Mouse (Mus musculus) cerebellum, adult 2 months (tissue): Measurements from ENCODE around the gene Zfp444. TPM values are rescaled to one million over a fixed set of nuclear protein-coding genes. Genes with fewer than 3 reads are reported as not detected.

Source experiments
- DNase-seq, 2 experiments: peaks; one replicate each; pipeline ENCODE4 v3.0.0; 2021
- H3K27ac ChIP-seq: fragments of 200-500 bp; 2 replicates; pipeline ENCODE4 v1.5.1; 2012; ENCODE audit warnings: low read length, control low read depth, inconsistent platforms; ENCODE audit not compliant: insufficient read depth
- H3K27me3 ChIP-seq: fragments of 200-500 bp; 2 replicates; pipeline ENCODE4 v1.6.1; 2012; ENCODE audit warnings: inconsistent platforms, mild to moderate bottlenecking, low read length, moderate library complexity; ENCODE audit not compliant: control insufficient read depth, insufficient read depth
- H3K4me1 ChIP-seq: fragments of 200-500 bp; 2 replicates; pipeline ENCODE4 v1.6.1; 2011; ENCODE audit warnings: low read length; ENCODE audit not compliant: control insufficient read depth, insufficient read depth
- H3K4me3 ChIP-seq: fragments of 200-500 bp; replicated peaks from 2 replicates; pipeline ENCODE3; 2011; ENCODE audit warnings: mild to moderate bottlenecking, low read depth, low read length, control low read depth; ENCODE audit not compliant: insufficient read depth
- CTCF ChIP-seq: fragments of 200-500 bp; IDR thresholded peaks from 2 replicates; pipeline ENCODE4 v1.5.1; 2011; ENCODE audit warnings: low read depth, mild to moderate bottlenecking, control low read depth, low read length, moderate library complexity, borderline replicate concordance; ENCODE audit not compliant: insufficient read depth
- POLR2A ChIP-seq: fragments of 200-500 bp; IDR thresholded peaks from 2 replicates; pipeline ENCODE4 v1.6.1; 2011; ENCODE audit warnings: low read length, control low read depth, borderline replicate concordance; ENCODE audit not compliant: insufficient read depth
- WGBS: fragments of 180-500 bp; shearing (Covaris S2); methylation state at CpG from one replicate; pipeline ENCODE4 v1.1.7; 2018; 5-methylcytosine and 5-hydroxymethylcytosine counted together
- polyA plus RNA-seq: library from polyadenylated mRNA; depleted of rRNA; stranded (reverse); fragments of >200 nt; gene quantifications from 2 replicates; pipeline ENCODE4 v1.2.3, GENCODE M21; 2012

Gene Zfp444
- polyA plus RNA-seq, 1 experiment, result 52.0 TPM

DNA sequence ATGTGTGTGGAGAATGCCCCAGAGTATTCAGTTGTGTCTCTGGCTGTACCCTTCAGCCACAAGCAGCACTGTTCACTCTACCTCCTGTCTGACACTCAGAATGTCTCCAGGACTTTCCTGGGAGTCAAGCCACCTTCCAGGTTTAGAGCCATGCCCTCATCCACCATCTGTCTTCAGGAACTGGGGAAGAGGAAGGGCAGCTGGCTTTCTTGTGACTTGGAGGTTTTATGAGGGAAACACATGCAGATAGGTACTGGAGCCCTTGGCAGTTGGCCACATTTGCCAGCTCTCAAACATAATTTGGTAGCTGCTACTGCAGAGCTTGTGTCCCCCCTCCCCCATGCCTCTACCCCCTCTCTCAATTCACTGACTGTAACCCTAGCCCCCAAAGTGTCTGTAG, 7.0 kb downstream of the Zfp444 start:
- Histone ChIP-seq H3K4me1 (peaks cover 16% of the 10 kb centered on the region), H3K27me3 (no peaks in the 10 kb centered on the region), H3K27ac (peak overlapping the region; percentile 89), H3K4me3 (no peak overlapping the region)
- TF ChIP-seq POLR2A (0 out of 2 replicates have a peak, but pooled peaks have one; percentile 15), CTCF (no peak)
- DNase-seq, result peak; percentile 69 to 84

GRCm38 (mm10) chr7:6182882-6183281, 10.9 kb downstream of the Zfp444 start:
- Histone ChIP-seq H3K4me3 (no peak overlapping the region), H3K4me1 (peaks cover 34% of the 10 kb centered on the region), H3K27ac (no peak overlapping the region), H3K27me3 (no peaks in the 10 kb centered on the region)
- TF ChIP-seq POLR2A (no peak), CTCF (no peak)
- DNase-seq, result no peak

- Histone ChIP-seq H3K4me3 (peak overlapping the region; percentile 9), H3K27me3 (no peaks in the 10 kb centered on the region), H3K27ac (peak overlapping the region; percentile 85), H3K4me1 (peaks cover 31% of the 10 kb centered on the region)
- WGBS, result 24% methylated on average over 19 of the region's 19 CpGs
- TF ChIP-seq CTCF (no peak), POLR2A (no peak)
- peak; percentile 74 to 83 for DNase-seq
Observed at GRCm38 (mm10) chr7:6183802-6184201, 11.8 kb downstream of the Zfp444 start.

- no peak overlapping the region for H3K4me3 ChIP-seq
- H3K27me3 ChIP-seq, result no peaks in the 10 kb centered on the region
- TF ChIP-seq CTCF, result no peak
- peaks cover 26% of the 10 kb centered on the region for H3K4me1 ChIP-seq
- WGBS, result 12% methylated on average over 8 of the region's 8 CpGs
- peak; percentile 61 to 63 for DNase-seq
- peak overlapping the region; percentile 85 for H3K27ac ChIP-seq
Observed at GRCm38 (mm10) chr7:6184521-6184920, 12.5 kb downstream of the Zfp444 start.

DNA sequence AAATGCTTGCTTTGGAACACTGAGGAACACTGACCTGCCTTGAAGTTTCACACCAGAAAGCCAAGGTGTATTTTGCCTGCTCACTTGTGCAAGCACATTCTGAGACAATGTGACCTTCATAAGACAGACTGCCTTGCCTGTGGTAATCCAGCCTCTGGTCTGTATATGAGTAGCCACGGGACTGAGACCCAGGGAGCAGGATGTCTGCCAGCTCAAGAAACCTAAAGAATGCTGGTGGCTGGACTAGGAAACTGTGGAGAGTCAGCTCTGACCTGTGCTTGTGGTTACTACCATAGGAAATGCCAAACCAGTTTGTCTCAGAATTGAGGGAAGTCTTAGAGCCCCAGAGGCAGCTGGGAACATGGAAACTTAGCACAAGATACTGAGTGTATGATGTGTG, 13.4 kb downstream of the Zfp444 start:
- H3K27me3 ChIP-seq, result no peaks in the 10 kb centered on the region
- peaks cover 22% of the 10 kb centered on the region for H3K4me1 ChIP-seq
- TF ChIP-seq CTCF (no peak), POLR2A (no peak)
- WGBS, result 68% methylated on average over 1 of the region's 1 CpGs
- no peak for DNase-seq
- H3K4me3 ChIP-seq, result no peak overlapping the region
- H3K27ac ChIP-seq, result 0 out of 2 replicates have a peak overlapping the region, but pooled peaks have one; percentile 26

DNA sequence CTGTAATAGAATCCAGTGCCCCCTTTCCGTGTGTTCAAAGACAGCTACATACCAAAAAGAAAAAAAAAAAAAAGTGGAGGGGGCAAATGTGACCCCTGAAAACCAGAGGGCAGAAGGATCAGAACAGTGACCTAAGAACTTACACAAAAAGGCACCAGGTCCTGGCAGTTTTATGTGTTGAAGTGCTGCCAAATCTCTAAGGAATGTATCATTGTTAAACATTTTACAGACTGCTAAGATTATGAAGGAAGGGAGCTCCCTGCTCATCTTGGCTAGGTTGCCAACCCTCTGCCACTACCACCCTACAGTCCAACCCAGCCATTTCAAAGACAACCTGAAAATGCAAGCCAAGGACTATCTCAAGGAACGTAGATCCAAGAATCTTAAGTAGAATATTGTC, 14.2 kb downstream of the Zfp444 start:
- DNase-seq, result no peak
- H3K27me3 ChIP-seq, result no peaks in the 10 kb centered on the region
- H3K27ac ChIP-seq, result no peak overlapping the region
- TF ChIP-seq POLR2A, result no peak
- no peak for TF ChIP-seq CTCF
- H3K4me1 ChIP-seq, result peaks cover 22% of the 10 kb centered on the region
- WGBS, result 95% methylated on average over 2 of the region's 2 CpGs
- H3K4me3 ChIP-seq, result no peak overlapping the region

- WGBS, result 11% methylated on average over 2 of the region's 2 CpGs
- Histone ChIP-seq H3K27me3 (no peaks in the 10 kb centered on the region), H3K27ac (no peak overlapping the region), H3K4me3 (no peak overlapping the region), H3K4me1 (peaks cover 22% of the 10 kb centered on the region)
- peak in 1 of 2 experiments; percentile 16 for DNase-seq
- no peak for TF ChIP-seq CTCF
- no peak for TF ChIP-seq POLR2A
Observed at GRCm38 (mm10) chr7:6186756-6187155, 14.7 kb downstream of the Zfp444 start.

DNA sequence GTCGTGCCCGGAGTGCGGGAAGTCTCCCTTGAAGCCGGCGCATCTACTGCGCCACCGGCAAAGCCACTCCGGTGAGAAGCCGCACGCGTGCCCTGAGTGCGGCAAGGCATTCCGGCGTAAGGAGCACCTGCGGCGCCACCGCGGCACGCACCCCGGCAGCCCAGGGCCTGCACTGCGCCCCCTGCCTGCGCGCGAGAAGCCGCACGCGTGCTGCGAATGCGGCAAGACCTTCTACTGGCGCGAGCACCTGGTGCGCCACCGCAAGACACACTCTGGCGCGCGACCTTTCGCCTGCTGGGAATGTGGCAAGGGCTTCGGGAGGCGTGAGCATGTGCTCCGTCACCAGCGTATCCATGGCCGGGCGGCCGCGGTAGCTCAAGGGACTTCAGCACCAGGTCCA, 17.5 kb downstream of the Zfp444 start:
- Histone ChIP-seq H3K4me1 (peaks cover 13% of the 10 kb centered on the region), H3K27me3 (no peaks in the 10 kb centered on the region), H3K4me3 (no peak overlapping the region), H3K27ac (no peak overlapping the region)
- 40% methylated on average over 45 of the region's 45 CpGs for WGBS
- peak; percentile 50 to 52 for DNase-seq
- no peak for TF ChIP-seq CTCF
- TF ChIP-seq POLR2A, result no peak
